Mouse (Mus musculus) adipocyte (in vitro differentiated cells): ENCODE results near the gene Mxi1.

Experiments used
- DNase-seq: peaks from one replicate; pipeline ENCODE4 v3.0.0-alpha.2; 2016; ENCODE audit warnings: low spot score

Mxi1 gene

DNA sequence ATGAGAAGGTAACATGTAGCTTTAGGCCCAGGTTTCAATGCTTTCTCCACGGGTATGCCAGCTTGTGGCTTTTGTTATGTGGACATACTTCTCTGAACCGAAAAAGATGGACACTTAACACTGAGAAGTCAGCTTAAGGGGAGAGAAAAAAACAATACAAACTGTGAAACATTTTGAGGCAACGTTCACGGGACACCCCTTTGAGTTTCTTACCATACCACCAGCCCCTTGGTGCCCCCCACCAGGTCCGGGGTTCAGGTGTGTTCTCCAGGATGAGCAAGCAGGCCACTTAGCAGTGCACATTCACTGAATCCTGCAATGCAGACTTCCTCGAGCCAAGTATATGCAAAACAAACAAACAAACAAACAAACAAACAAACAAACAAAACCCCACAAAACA lies 14.5 kb downstream of the Mxi1 start:
- DNase-seq, result no peak

- DNase-seq, result peak; percentile 61
Observed at GRCm38 (mm10) chr19:53325578-53326295, 15.4 kb downstream of the Mxi1 start.

- no peak for DNase-seq
Observed at GRCm38 (mm10) chr19:53328116-53328515, 17.8 kb downstream of the Mxi1 start.

DNA sequence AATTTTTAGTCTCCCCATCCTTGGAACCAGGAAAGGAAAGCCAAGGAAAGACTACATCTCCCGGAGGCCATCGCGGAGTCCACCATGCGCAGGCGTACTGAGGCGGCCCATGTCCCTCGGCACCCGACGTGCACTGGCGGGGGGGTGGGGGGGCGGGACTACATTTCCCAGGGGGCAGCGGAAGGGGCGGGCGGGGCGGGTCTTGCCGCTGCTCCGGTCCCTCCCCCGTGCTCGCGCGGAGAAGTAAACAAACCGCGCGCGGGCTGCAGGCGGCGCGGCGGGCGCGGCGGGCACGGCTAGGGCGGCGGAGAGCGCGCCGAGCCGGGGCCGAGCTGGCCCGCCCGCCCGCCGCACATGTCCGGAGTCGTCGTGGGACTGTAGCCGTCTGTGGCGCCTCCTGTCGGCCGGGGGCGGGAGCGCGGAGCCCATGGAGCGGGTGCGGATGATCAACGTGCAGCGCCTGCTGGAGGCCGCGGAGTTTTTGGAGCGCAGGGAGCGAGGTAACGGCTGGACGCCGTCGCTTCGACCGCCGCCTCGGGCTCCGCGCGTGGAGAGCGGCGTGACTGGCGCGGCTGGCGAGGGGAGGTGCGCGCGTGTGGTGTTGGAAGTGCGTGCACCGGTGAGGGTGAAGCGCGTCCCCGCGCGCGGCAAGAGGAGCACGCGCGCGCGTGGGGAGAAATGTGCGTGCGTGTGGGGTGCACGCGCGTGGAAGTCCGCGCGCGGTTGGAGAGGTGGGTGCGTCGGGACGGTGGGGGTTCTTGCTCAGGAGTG lies 19.1 kb downstream of the Mxi1 start:
- DNase-seq, result peak; percentile 95

- DNase-seq, result no peak
Observed at GRCm38 (mm10) chr19:53329992-53330381, 19.7 kb downstream of the Mxi1 start.

- no peak for DNase-seq
Observed at GRCm38 (mm10) chr19:53331882-53332500, 21.7 kb downstream of the Mxi1 start.

GRCm38 (mm10) chr19:53333730-53334129 lies 23.4 kb downstream of the Mxi1 start:
- no peak for DNase-seq

DNA sequence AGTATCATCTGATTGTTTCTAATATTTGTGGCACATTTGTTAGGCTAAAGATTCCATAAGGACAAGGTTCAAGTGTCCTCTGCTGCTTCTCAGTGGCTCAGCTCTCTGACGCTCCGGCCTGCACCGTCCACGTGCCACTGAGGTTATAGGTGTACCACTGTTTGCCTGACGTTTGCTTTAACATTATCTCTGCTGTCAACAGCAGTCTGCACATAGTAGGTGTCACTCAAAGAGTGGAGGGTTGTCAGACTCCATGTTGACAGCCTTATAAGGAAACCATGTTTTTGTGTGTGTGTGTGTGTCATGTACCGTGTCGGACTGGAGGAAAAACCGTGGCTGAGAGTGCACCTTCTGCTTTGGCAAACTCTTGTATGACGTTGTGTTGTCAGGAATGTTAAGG lies 24.9 kb downstream of the Mxi1 start:
- no peak for DNase-seq

DNA sequence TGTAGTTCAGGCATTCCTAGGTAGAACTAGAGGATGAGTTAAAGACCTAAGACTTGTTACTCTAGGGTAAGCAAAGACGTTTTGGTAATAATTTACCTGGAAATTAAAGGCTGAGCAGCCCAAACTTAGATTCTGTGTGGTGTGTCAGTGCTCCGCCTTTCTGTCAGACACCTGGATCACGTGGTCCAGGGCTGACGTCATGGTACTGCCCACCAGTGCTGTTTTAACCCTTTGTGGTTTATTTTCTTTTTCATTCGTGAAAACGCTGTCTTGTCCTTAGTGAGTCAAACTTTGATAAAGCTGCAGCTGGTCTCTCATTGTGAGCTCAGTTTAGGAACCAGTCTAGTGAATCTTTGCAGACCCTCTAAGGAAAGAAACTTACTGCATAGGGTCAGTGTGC lies 30.1 kb downstream of the Mxi1 start:
- no peak for DNase-seq

DNA sequence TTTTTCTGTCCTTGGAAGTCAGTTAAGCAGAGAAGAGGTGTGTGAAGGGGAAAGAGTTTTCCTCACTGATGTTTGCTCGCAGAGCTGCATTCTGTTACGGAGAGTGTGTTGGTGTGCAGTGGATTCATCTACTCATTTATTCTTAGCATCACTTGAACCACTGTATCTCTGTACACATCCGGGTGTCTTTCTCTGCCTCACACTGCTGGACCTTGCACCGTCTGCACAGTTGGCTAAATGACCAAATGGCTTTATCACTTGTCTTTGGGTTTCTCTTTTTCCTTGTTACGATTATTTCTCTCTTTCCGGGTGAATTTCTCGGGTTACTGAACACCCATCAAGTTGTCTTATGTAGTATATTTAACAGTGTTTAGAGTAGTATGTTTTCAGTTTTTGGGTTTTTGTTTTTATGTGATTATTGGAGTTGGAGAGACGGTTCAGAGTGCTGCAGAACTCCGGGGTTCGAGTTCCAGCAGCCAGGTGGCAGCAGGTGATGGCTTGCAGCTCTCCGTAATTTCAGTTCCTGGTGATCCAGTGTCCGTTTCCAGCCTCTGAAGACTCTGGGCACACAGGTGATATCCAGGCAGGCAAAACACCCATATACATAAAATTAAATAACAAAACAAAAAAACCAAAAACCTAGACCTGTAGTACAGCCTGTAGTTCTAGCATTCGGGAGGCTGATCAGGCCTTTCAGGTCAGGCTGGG lies 33.0 kb downstream of the Mxi1 start:
- no peak for DNase-seq

DNA sequence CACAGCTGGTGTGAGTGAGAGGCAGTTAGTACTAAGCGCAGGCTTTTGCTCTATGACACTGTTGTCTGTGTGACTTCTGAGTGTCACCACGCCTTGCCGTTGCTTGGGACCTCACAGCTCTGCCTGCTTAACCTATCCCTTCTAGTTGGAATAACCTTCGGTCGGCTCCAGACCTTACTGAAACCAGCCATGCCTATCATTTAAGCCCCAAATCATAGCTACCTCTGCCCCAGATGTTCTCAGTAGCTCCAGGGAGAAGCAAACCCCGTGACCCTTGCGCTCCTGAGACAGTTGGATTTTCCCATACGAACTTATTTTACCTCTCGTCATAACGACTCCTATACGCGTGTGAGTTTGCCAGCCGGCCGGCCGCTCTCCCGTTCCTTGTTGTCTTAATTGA lies 33.7 kb downstream of the Mxi1 start:
- DNase-seq, result no peak

DNA sequence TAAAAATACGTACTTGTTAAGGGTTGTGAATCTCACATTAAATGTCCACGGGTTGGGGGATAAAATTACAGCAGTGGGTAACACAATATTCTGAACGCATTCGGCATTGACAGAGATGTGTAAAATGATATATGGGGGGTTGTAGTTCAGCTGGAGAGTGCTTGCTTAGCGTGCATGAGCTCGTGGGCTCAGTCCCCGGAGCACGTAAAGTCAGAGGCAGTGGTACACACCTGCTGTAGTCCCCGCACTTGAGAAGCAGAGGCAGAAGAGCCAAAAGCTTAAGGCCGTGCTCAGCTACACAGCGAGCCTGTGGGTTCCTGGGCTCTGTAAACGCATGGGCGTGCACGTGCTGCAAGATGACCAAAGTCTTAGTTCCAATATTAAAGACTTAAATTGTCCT lies 35.4 kb downstream of the Mxi1 start:
- no peak for DNase-seq

- no peak for DNase-seq
Observed at GRCm38 (mm10) chr19:53353864-53354263, 43.5 kb downstream of the Mxi1 start.

DNA sequence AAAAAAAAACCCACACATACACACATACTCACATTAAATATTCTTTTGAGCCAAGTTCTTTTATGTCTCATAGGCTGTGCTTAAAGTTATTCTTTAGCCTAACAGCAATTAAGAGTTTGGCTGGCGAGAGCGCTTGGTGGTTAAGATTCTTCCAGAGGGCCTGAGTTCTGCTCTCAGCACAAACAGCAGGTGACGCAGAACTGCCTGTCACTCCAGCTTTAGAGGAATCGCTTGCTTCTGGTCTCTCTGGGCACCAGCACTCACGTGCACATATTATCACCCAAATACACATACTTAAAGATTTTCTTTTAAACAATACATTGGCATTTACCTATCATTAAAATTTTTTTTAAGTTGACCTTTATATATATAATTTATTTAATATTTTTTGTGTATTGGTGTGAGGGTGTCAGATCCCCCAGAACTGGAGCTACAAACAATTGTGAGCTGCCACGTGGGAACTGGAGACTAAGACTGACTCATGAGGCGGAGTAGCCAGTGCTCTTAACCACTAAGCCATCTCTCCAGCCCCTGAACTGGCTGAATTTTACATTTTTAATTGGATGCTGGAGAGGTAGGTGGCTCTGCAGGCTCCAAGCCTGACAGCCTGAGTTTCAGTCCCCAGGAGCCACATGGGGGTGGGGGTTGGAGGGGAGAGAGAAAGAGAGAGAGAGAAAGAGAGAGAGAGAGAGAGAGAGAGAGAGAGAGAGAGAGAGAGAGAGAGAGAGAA lies 44.1 kb downstream of the Mxi1 start:
- no peak for DNase-seq

DNA sequence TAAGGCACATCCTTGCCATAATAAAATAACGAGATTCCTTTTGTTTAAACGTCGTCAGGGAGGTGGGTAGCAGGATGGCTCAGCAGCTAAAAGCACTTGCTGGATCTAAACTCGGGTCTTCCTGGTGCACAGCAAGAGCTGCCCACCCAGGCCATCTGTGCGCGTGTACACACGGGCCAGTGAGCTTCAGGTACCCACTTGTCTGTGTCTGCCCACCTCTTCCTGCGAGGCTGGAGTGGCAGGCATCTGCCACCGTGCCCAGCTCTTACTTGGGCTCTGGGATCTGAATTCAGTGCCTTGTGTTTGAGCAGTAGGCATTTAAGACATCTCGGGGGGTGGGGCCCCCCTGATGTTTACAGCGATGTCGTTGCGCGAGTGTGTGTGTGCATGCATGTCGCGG lies 44.7 kb downstream of the Mxi1 start:
- no peak for DNase-seq

DNA sequence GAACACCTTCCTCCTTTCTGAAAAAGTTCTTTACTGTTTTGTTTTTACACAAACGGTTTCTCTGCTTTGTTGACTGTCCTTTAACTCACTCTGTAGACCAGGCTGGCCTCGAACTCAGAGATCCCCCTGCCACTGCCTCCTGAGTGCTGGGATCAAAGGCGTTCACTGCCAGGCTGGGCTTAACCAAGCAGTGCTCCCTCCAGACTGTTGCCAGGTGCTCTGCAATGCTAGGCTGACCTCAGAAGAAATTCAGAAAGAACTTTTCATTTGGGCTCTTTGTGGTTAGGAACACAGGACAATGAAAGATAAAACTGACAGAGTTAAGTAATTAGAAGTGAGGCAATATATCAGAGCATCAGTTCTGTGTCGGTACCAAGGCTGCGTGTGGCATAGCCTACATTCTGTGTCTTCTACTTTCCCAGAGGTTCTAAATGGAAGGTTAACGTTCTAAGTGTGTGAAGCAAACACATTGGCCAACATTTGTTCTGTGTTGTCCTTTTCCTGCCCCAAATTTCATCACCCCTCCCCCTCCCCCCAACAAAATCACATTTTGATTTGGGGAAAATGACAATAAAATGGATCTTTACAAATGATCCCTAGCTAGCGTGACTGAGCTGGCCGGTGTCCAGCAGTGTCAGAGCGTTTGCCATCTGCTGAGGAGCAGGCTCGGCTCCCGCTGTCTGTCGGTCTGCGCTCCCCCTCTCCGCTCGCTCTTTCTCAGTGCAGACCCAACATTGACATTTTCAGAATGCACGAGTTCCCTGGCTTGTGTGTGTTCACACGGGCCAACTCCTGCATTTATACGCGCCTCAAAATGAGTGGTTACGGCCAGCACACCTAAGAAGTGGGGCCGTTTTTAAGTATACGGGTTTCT lies 49.1 kb downstream of the Mxi1 start:
- DNase-seq, result peak; percentile 22

GRCm38 (mm10) chr19:53360265-53360958 lies 50.1 kb downstream of the Mxi1 start:
- peak; percentile 29 for DNase-seq

DNA sequence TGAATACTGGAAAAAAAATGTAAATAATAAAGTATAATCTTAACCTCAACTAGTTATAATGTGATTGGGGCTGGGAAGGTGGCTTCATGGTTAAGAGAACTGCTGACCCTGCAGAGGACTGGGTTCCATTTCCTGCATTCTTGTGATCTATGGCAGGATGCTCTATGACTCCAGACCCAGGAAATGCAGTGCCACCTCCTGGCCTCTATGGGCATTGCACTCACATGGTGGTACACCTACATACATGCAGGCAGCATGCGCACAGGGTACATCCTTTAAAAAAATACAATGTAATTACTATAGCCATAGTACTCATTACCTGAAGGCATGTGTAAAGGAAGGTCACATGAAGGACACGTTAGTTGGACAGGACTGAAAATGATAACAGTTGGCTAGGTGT lies 52.6 kb downstream of the Mxi1 start:
- DNase-seq, result no peak

GRCm38 (mm10) chr19:53364551-53364950 lies 54.2 kb downstream of the Mxi1 start:
- no peak for DNase-seq

DNA sequence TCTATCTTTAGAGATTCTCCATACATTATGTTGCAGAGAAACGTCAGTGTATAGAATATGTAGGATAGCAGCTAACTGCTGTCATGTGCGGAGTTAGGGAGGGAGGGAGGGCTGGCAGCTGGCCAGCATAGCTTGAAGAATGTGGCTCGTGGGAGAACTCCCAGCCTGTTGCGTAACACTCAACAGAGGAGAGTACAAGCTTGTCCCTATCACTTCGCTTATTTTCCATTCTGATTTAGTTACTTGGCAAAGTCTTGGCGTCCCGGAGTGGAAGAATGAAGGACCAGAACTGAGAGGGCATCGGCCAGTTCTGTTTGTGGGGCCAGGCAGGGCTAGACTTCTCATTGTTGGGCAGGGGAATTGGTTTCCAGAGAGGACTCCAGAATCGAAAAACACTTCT lies 54.6 kb downstream of the Mxi1 start:
- DNase-seq, result peak; percentile 87
